Mouse (Mus musculus): ENCODE results near the gene Prps1. TPM values are rescaled to one million over a fixed set of nuclear protein-coding genes. Genes with fewer than 3 reads are reported as not detected.

Gene Prps1
- polyA plus RNA-seq, 1 experiment from 2014 or later, result 18.3 TPM

DNA sequence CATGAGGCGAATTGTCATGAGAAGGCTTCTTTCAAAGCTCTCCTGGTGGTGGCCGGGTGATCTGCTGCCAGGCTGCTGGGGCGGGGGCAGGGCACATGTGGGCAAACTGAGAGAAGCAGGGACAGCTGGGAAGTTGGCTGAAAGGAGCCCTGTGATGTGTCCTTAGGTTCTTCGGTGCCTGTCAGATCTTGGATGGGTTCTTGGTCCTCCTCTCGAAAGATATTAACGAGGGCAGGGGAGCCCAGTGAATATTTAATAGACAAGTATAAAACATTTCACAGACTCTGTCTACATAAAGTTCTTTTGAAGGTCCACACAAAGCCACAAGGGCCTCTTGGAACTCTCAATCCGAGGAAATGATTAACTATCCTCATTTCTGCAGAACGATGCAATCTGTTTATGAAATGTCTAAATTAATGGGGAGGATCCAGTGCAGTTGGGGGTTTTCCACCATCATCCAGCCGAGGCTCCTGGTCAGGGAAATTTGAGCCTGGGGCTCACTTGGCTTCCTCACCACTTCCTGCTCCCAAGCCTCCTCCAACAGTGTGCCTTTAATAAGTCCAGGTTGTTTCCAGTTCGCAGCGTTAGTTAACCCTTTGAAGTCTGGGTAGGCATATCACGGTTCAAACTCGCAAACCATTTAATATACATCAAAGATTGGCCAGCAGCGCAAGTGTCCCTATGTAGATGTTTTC lies 65.8 kb downstream of the Prps1 start:
- H3K9me3 ChIP-seq (ENCODE audit: control insufficient read depth, low read length), result no peaks in the 10 kb centered on the region
- H3K27ac ChIP-seq (replicated peaks), result no peak overlapping the region
- no peak for ATAC-seq (ENCODE audit: low FRiP score, low TSS enrichment)
- H3K36me3 ChIP-seq (ENCODE audit: control insufficient read depth, insufficient read depth, low read length), result no peaks in the 10 kb centered on the region
- peak; percentile 46 for DNase-seq (ENCODE audit: low spot score)
- peak; percentile 37; the same call in 1 of the 2 replicates for TF ChIP-seq CTCF (IDR thresholded peaks at IDR 0.05; ENCODE audit: low read depth)
- TF ChIP-seq EP300 (optimal IDR thresholded peaks at IDR 0.05), result no peak
- H3K4me1 ChIP-seq (replicated peaks; ENCODE audit: control insufficient read depth, insufficient read depth), result no peaks in the 10 kb centered on the region
- no peaks in the 10 kb centered on the region for H3K27me3 ChIP-seq (ENCODE audit: control insufficient read depth, insufficient read depth, low read length)
- WGBS, result 43% methylated on average over 14 of the region's 14 CpGs
- H3K9ac ChIP-seq (ENCODE audit: low read length), result no peak overlapping the region
- no peak overlapping the region for H3K4me2 ChIP-seq (replicated peaks; ENCODE audit: low read depth)
- H3K4me3 ChIP-seq (ENCODE audit: low read depth, low read length), result no peak overlapping the region

DNA sequence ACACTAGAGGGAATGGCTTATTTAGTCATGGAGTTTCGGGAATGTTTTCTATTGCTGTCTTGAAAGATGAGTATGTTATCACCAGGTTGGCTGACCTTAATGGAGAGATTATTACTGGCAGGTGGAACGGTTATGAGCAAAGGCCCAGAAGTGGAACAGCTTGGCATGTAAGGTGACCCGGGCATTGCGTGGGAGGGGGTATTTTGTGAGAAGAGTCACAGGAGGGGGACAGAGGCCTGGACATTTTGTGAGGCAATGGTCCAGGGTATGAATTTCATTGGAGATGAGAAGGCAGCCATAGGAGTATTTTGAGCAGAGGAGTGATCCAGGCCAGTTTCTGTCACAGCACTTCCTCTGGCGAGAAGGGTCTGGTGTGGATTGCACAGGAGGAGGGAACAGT lies 67.8 kb downstream of the Prps1 start:
- no peak overlapping the region for H3K27ac ChIP-seq (replicated peaks)
- 86% methylated on average over 5 of the region's 5 CpGs for WGBS
- no peaks in the 10 kb centered on the region for H3K27me3 ChIP-seq (ENCODE audit: control insufficient read depth, insufficient read depth, low read length)
- TF ChIP-seq CTCF (IDR thresholded peaks at IDR 0.05; ENCODE audit: low read depth) (no peak), EP300 (optimal IDR thresholded peaks at IDR 0.05) (no peak)
- H3K4me1 ChIP-seq (replicated peaks; ENCODE audit: control insufficient read depth, insufficient read depth), result no peaks in the 10 kb centered on the region
- no peak overlapping the region for H3K4me2 ChIP-seq (replicated peaks; ENCODE audit: low read depth)
- no peaks in the 10 kb centered on the region for H3K9me3 ChIP-seq (ENCODE audit: control insufficient read depth, low read length)
- no peaks in the 10 kb centered on the region for H3K36me3 ChIP-seq (ENCODE audit: control insufficient read depth, insufficient read depth, low read length)
- no peak overlapping the region for H3K9ac ChIP-seq (ENCODE audit: low read length)
- DNase-seq (ENCODE audit: low spot score), result no peak
- no peak overlapping the region for H3K4me3 ChIP-seq (ENCODE audit: low read depth, low read length)
- ATAC-seq (ENCODE audit: low FRiP score, low TSS enrichment), result no peak

Other genes starting within 250 kb of the Prps1 start
- gene Frmpd3, start 114.3 kb upstream of the Prps1 start, polyA plus RNA-seq (2015; fragmentation: Nextera tagmentation; extraction: Ambion mirVana), result 0.05 and 0.12 TPM in 2 replicates
- gene Tsc22d3, start 144.0 kb downstream of the Prps1 start, polyA plus RNA-seq (2015; fragmentation: Nextera tagmentation; extraction: Ambion mirVana), result 69.7 and 77.3 TPM in 2 replicates
- gene Mid2, start 208.0 kb downstream of the Prps1 start, polyA plus RNA-seq (2015; fragmentation: Nextera tagmentation; extraction: Ambion mirVana), result 4.5 and 5.0 TPM in 2 replicates